In the genomic region with DNA sequence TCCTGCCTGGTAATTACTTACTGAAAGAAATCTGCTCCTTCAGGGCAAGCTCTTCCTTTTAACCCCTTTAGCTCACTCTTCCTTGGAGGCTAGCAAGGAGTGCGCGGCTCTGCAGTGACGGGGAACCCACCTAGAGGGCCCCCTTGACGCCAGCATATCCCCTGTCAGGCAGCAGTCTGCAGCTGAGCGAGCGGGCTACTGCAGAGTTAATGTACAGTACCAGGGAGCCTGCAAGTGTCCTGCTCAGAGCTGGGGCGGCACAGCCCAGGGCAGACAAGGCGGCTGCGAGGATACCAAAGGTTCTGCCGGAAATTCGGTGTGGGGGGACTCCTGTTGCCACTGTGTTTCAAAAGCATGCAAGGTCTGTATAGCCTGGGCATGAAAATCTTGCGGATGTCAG, we compare ENCODE assay signal across 8 mouse cellular contexts.
DNase-seq lines count a peak whose midpoint lies in the region; ATAC-seq and TF ChIP-seq lines count a peak whose summit lies in the region.

No protein-coding gene starts in this region.

- H3K9me3 ChIP-seq in ES-E14 (ENCODE audit: control insufficient read depth, insufficient read depth, low read depth, low read length): no peaks in the 10 kb centered on the region
- H3K9me3 ChIP-seq in lung, embryonic 14.5 days (ENCODE audit: low read depth, low read length): no peaks in the 10 kb centered on the region

- H3K27me3 ChIP-seq in lung, embryonic 14.5 days (ENCODE audit: insufficient read depth, low read length): no peaks in the 10 kb centered on the region

- DNase-seq in ES-E14 (ENCODE audit: low read depth, low spot score): peak; percentile 39
- peak; percentile 76 for DNase-seq in cerebellum, adult 8-10 months
- peak; percentile 46 for DNase-seq in layer of hippocampus, adult 9-10 months (ENCODE audit: low spot score)
- peak; percentile 92 for DNase-seq in lung, embryonic 14.5 days
- peak; percentile 74 for DNase-seq in testis, postnatal 14 days (ENCODE audit: low spot score)

- H3K4me3 ChIP-seq in ES-E14 (ENCODE audit: insufficient read depth in 1 of 2, low read depth in 1 of 2, low read length in 2 of 2, poor library complexity in 1 of 2, severe bottlenecking in 1 of 2): peak overlapping the region; percentile 30 to 32; a peak in 3 of 4 replicates
- H3K4me3 ChIP-seq in lung, embryonic 14.5 days (ENCODE audit: low read depth, low read length): peak overlapping the region; percentile 48

- peak overlapping the region; percentile 77 for H3K4me2 ChIP-seq in lung, embryonic 14.5 days

- no peak overlapping the region for H3K27ac ChIP-seq in ES-E14 (ENCODE audit: insufficient read depth, low read depth, low read length, poor library complexity, severe bottlenecking)
- H3K27ac ChIP-seq in lung, embryonic 14.5 days (ENCODE audit: low read depth): peak overlapping the region; percentile 89

- H3K4me1 ChIP-seq in ES-E14 (ENCODE audit: control insufficient read depth in 2 of 2, insufficient read depth in 2 of 2, low read length in 2 of 2, poor library complexity in 1 of 2): no peaks in the 10 kb centered on the region
- peaks cover 6% of the 10 kb centered on the region; the same call in 1 of the 2 replicates for H3K4me1 ChIP-seq in lung, embryonic 14.5 days (ENCODE audit: insufficient read depth)

- peak; percentile 61 for TF ChIP-seq CTCF in lung, embryonic 14.5 days (IDR thresholded peaks at IDR 0.05; ENCODE audit: low read depth)

- no peaks in the 10 kb centered on the region for H3K36me3 ChIP-seq in ES-E14 (ENCODE audit: control insufficient read depth, insufficient read depth, low read length, poor library complexity, severe bottlenecking)
- no peaks in the 10 kb centered on the region for H3K36me3 ChIP-seq in lung, embryonic 14.5 days (ENCODE audit: insufficient read depth)

- WGBS in lung, embryonic 14.5 days: under 1% methylated on average over 12 of the region's 12 CpGs

- H3K9ac ChIP-seq in ES-E14 (ENCODE audit: insufficient read depth, low read depth, low read length, poor library complexity, severe bottlenecking): no peak overlapping the region
- peak overlapping the region; percentile 52 for H3K9ac ChIP-seq in lung, embryonic 14.5 days

- in situ Hi-C loops in ES-E14 (cut with MboI; ENCODE audit: low sequenced_read_pairs in 2 of 2, unreplicated experiment in 2 of 2): no loop called here

- peak; percentile 88 for ATAC-seq in frontal cortex, adult (ENCODE audit: low TSS enrichment)
- ATAC-seq in hematopoietic stem cell, adult 5-6 weeks (replicated peaks in 1 of 2; ENCODE audit: insufficient read depth in 1 of 2, low FRiP score in 2 of 2, low TSS enrichment in 1 of 2, low read depth in 1 of 2, poor library complexity in 2 of 2, severe bottlenecking in 2 of 2): peak; percentile 76 to 78
- peak; percentile 99 for ATAC-seq in lung, embryonic 14.5 days (ENCODE audit: insufficient read depth)
- peak; percentile 57 for ATAC-seq in neutrophil, adult 5-6 weeks (ENCODE audit: extremely low read depth, insufficient number of reproducible peaks, low FRiP score, poor library complexity, severe bottlenecking)

TF ChIP-seq in ES-E14, 5 proteins besides CTCF, POLR2A, EP300 and RAD21:
- 0 out of 2 replicates have a peak, but pooled peaks have one; percentile 2 for TF ChIP-seq ZNF384 (IDR thresholded peaks at IDR 0.05; ENCODE audit: low read depth, low read length)
- TF ChIP-seq HCFC1 (IDR thresholded peaks at IDR 0.05; ENCODE audit: borderline replicate concordance, insufficient read depth, low read length): no peak

Comparison
In these comparisons a context has a peak if more than half of its experiments do, and no peak if none do; other contexts are left out.
1. DNase-seq: peak in every context shown above with its lines; median percentile 92 in lung, embryonic 14.5 days; 76 in cerebellum, adult 8-10 months; 74 in testis, postnatal 14 days; 46 in layer of hippocampus, adult 9-10 months; 39 in ES-E14.